Mouse (Mus musculus) activated CD4-positive, CD25-positive, alpha-beta regulatory T cell, adult 9 weeks (primary cell): ENCODE results near the gene Gm17622. TPM values are rescaled to one million over a fixed set of nuclear protein-coding genes. Genes with fewer than 3 reads are reported as not detected.

Experiments used
- polyA plus RNA-seq: library from polyadenylated mRNA; unstranded; fragments of 100-300 nt; shearing (Covaris generic); gene quantifications from one replicate; pipeline ENCODE4 v1.2.1, GENCODE M21; 2017

The Gm17622 gene
- not detected for polyA plus RNA-seq

DNA sequence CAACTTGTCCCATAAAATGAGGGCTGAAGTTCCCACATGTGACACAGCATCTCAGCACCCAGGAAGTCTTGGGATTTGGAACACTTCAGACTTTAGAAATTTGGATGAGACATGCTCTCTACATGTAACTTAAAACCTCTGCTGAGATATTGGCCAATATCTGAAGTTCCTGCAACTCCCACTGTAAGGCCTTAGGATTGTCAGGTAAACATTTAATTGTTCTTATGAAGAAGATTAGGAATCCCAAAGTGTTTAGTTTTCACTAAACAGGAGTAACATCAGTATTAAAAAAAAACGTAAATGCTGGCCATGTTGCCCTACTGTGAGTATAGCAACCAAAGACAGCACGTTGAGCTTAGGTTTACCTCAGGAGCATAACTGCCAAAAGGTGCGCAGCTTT is at the start of gene Gm17622:
Gene Gm17622, plus strand, starts transcription at position 301 of the 400 bp plus-strand sequence.

DNA sequence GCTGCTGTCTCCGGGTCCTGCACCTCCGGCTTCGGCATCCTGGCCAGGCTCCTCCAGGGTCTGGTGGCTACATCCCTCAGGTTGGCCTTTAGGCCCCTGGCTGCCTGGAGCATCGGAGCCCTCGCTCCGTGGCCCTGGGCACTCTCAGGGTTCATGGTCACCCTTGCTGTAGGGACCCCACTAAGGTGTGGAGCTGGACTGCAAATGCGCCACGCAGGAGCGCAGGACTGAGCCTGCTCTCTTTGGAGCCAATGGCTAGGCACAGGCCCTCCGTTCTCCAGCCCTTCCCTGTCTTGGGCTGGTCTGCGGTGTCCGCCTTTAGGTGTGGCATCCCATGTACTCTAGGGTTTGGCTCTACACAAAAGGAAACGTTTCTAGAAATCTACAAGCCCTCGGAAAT is 19.6 kb upstream of the Gm17622 start, which contains the start of gene Ankdd1b:
Gene Ankdd1b, minus strand, starts transcription at position 242 of the 400 bp plus-strand sequence.

Other genes starting within 250 kb of the Gm17622 start
- 23.7 TPM for gene Poc5, start 102.4 kb upstream of the Gm17622 start, polyA plus RNA-seq
- gene Ankdd1b, start 19.5 kb upstream of the Gm17622 start, polyA plus RNA-seq, result not detected
- gene Polk, start 51.8 kb downstream of the Gm17622 start, polyA plus RNA-seq, result 27.9 TPM
- gene Col4a3bp, start 51.9 kb downstream of the Gm17622 start, polyA plus RNA-seq, result 9.0 TPM
- gene Hmgcr, start 180.2 kb downstream of the Gm17622 start, polyA plus RNA-seq, result 99.6 TPM